Mouse (Mus musculus) bone marrow macrophage, adult 2 months (primary cell): Measurements from ENCODE around the gene Sort1.

ENCODE experiments used
- CTCF ChIP-seq: IDR thresholded peaks from 2 replicates; pipeline ENCODE4 v1.5.1; 2012; ENCODE audit warnings: low read depth, mild to moderate bottlenecking, low read length, moderate library complexity
- POLR2A ChIP-seq: IDR thresholded peaks from 2 replicates; pipeline ENCODE4 v1.6.1; 2012; ENCODE audit warnings: mild to moderate bottlenecking, low read depth, low read length, borderline replicate concordance

DNA sequence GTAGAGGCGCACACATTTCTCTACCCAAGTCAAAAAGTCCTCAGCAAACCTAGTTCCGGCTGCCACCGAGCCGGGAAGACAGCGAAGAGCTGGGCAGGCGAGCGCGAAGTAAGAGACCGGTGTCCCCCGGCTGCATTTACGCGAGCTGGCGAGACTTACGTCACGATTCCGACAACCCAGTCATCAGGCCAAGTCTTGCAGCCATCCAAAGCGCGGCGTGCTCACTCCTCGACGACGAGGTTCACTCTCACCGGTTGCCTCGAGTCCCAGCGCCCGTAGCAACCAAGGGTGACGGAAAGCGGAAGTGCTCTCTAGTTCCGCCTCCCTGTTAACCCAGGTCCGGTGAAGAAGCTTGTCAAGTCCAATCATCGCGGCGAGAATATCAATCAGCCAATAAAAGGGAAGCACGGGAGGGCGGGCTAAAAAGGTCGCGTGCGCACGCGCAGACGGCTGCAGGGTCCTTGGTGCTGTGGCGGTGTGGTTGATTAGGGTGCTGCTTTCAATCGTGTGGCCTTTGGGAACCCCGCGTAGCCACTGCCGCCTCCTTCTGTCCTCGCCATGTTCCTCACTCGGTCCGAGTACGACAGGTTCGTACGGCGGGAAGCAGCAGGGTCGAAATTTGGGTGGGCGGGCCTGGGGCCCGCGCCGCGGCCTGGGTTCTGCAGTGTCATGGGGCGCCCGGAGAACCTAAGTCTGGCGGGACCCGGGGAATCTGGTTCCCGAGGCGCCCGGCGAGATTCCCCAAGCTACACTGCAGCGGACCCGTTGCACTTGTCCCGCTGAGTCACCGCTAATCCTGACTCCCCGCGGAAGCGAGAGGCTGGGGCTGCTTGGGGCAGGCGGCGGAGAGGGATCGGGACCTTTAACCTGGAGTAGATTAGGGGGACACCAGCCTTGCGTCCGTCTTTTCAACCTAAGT lies 26.9 kb upstream of the Sort1 start, which contains the start of gene Psma5:
- TF ChIP-seq CTCF: no peak
- no peak for TF ChIP-seq POLR2A
